Mouse (Mus musculus) intestine, embryonic 14.5 days (tissue): ENCODE measurements around the gene Gramd1c. TPM values are rescaled to one million over a fixed set of nuclear protein-coding genes. Genes with fewer than 3 reads are reported as not detected.

Experiments
- ATAC-seq: fragments of 200-750 bp; cut with Nextera tagmentation; replicated peaks from 2 replicates; pipeline ENCODE4 v1.8.0; 2017; ENCODE audit warnings: low read depth, moderate number of reproducible peaks, moderate TSS enrichment, moderate library complexity; ENCODE audit not compliant: low FRiP score, low TSS enrichment
- DNase-seq: peaks from one replicate; pipeline ENCODE4 v3.0.0-alpha.2; 2018; ENCODE audit warnings: low spot score
- H3K27ac ChIP-seq: fragments of 300-500 bp; sonication (generic); 2 replicates; pipeline ENCODE4 v1.5.1; 2014; ENCODE audit warnings: low read depth, mild to moderate bottlenecking, control low read depth
- H3K27me3 ChIP-seq: fragments of 300-500 bp; sonication (generic); replicated peaks from 2 replicates; pipeline ENCODE4 v1.6.1; 2014; ENCODE audit warnings: low read length, control low read depth; ENCODE audit not compliant: control insufficient read depth, insufficient read depth
- H3K36me3 ChIP-seq: fragments of 300-500 bp; sonication (generic); 2 replicates; pipeline ENCODE4 v1.6.1; 2014; ENCODE audit warnings: low read length, control low read depth; ENCODE audit not compliant: control insufficient read depth, insufficient read depth
- H3K4me1 ChIP-seq: fragments of 300-500 bp; sonication (generic); replicated peaks from 2 replicates; pipeline ENCODE4 v1.6.1; 2014; ENCODE audit warnings: low read length, control low read depth, mixed read lengths; ENCODE audit not compliant: control insufficient read depth, insufficient read depth
- H3K4me2 ChIP-seq: fragments of 300-500 bp; sonication (generic); 2 replicates; pipeline ENCODE4 v1.6.1; 2014; ENCODE audit warnings: low read length
- H3K4me3 ChIP-seq: fragments of 300-500 bp; sonication (generic); 2 replicates; pipeline ENCODE4 v1.5.1; 2014; ENCODE audit warnings: low read depth, low read length, control low read depth, mixed read lengths
- H3K9ac ChIP-seq: fragments of 300-500 bp; sonication (generic); 2 replicates; pipeline ENCODE4 v1.6.1; 2014; ENCODE audit warnings: mild to moderate bottlenecking, low read length
- H3K9me3 ChIP-seq: fragments of 300-500 bp; sonication (generic); 2 replicates; pipeline ENCODE4 v1.6.1; 2016; ENCODE audit warnings: low read length, control low read depth; ENCODE audit not compliant: control insufficient read depth
- WGBS: fragments of 180-500 bp; shearing (Covaris S2); extraction: QIAGEN DNeasy Blood & Tissue Kit; methylation state at CpG from one replicate; pipeline ENCODE4 v1.1.7; 2014; 5-methylcytosine and 5-hydroxymethylcytosine counted together
- polyA plus RNA-seq: library from polyadenylated mRNA; unstranded; fragments of >200 nt; fragmentation: Nextera tagmentation; extraction: Ambion mirVana; gene quantifications from 2 replicates; pipeline ENCODE4 v1.2.1, GENCODE M21; 2014

Gene Gramd1c
- polyA plus RNA-seq, 1 experiment from 2014 or later, result 7.2 TPM

- Histone ChIP-seq H3K9me3 (no peaks in the 10 kb centered on the region), H3K4me2 (no peak overlapping the region), H3K36me3 (no peaks in the 10 kb centered on the region), H3K27ac (no peak overlapping the region), H3K4me1 (no peaks in the 10 kb centered on the region), H3K27me3 (no peaks in the 10 kb centered on the region), H3K9ac (no peak overlapping the region), H3K4me3 (no peak overlapping the region)
- DNase-seq, result no peak
- ATAC-seq, result no peak
- 86% methylated on average over 13 of the region's 13 CpGs for WGBS
Observed at GRCm38 (mm10) chr16:43965781-43966389, 97.3 kb downstream of the Gramd1c start.

- WGBS, result 77% methylated on average over 3 of the region's 3 CpGs
- Histone ChIP-seq H3K27ac (no peak overlapping the region), H3K4me3 (no peak overlapping the region), H3K9ac (no peak overlapping the region), H3K27me3 (no peaks in the 10 kb centered on the region), H3K9me3 (no peaks in the 10 kb centered on the region), H3K4me1 (no peaks in the 10 kb centered on the region), H3K36me3 (0 out of 2 replicates have a peak, but pooled peaks cover 3% of the 10 kb centered on the region), H3K4me2 (no peak overlapping the region)
- ATAC-seq (no peak), DNase-seq (peak; percentile 18)
Observed at GRCm38 (mm10) chr16:43963780-43964179, 99.4 kb downstream of the Gramd1c start.

DNA sequence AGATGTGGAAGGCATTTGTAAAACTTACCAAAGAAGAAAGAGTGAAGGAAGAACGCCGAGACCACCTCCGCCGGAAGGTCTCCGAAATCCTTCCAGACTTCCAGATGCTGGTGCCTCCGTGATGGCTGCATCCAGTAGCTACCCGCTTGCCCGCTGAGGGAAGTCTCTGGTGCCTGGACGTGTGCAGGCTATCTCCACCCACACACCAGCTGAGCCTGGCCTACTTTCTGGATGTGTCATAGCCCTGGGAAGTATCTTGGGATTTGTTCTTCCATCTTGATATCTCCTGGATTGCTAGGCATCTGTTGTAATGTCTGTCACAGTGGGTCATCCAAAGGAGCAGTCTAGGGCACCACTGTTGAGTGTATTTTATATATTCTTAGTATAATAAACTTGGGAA lies 99.9 kb downstream of the Gramd1c start:
- no peaks in the 10 kb centered on the region for H3K27me3 ChIP-seq
- no peak overlapping the region for H3K4me3 ChIP-seq
- DNase-seq, result peak; percentile 44
- H3K4me2 ChIP-seq, result no peak overlapping the region
- no peaks in the 10 kb centered on the region for H3K4me1 ChIP-seq
- no peak for ATAC-seq
- H3K9ac ChIP-seq, result no peak overlapping the region
- no peaks in the 10 kb centered on the region for H3K9me3 ChIP-seq
- 92% methylated on average over 9 of the region's 9 CpGs for WGBS
- H3K36me3 ChIP-seq, result 0 out of 2 replicates have a peak, but pooled peaks cover 3% of the 10 kb centered on the region
- no peak overlapping the region for H3K27ac ChIP-seq

- Histone ChIP-seq H3K27ac (no peak overlapping the region), H3K36me3 (peaks cover 3% of the 10 kb centered on the region; the same call in 1 of the 2 replicates), H3K9me3 (no peaks in the 10 kb centered on the region), H3K4me3 (no peak overlapping the region), H3K9ac (no peak overlapping the region), H3K4me1 (no peaks in the 10 kb centered on the region; the same call in 1 of the 2 replicates), H3K4me2 (no peak overlapping the region), H3K27me3 (no peaks in the 10 kb centered on the region)
- ATAC-seq (no peak), DNase-seq (no peak)
- 87% methylated on average over 4 of the region's 4 CpGs for WGBS
Observed at GRCm38 (mm10) chr16:43958038-43958437, 105.1 kb downstream of the Gramd1c start.

DNA sequence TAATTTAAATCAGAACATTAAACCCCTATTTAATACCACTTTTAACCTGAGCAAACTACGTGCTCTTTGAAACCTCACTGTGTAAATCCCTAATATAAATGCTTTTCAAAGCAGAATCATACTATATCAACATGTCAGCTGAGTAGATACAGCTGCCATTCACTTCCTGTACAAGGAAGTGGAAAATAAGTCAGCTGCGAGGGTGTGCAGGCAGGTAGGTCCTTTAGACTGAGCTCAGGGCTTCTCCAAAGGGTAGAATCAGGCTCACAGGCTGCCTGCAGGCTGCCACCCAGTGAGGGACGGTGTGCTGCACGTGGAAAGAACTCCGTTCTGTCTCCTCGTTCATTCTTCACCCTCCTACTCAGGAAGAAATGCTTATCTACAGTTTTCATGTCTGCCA lies 108.2 kb downstream of the Gramd1c start:
- no peak overlapping the region for H3K4me3 ChIP-seq
- no peaks in the 10 kb centered on the region for H3K9me3 ChIP-seq
- peak; percentile 37 for DNase-seq
- H3K4me1 ChIP-seq, result no peaks in the 10 kb centered on the region; the same call in 1 of the 2 replicates
- no peaks in the 10 kb centered on the region; the same call in 1 of the 2 replicates for H3K36me3 ChIP-seq
- H3K27ac ChIP-seq, result no peak overlapping the region; the same call in 1 of the 2 replicates
- no peak overlapping the region for H3K4me2 ChIP-seq
- no peaks in the 10 kb centered on the region for H3K27me3 ChIP-seq
- no peak for ATAC-seq
- H3K9ac ChIP-seq, result no peak overlapping the region
- WGBS, result 62% methylated on average over 6 of the region's 6 CpGs

- no peak overlapping the region for H3K27ac ChIP-seq
- H3K36me3 ChIP-seq, result no peaks in the 10 kb centered on the region
- H3K27me3 ChIP-seq, result no peaks in the 10 kb centered on the region
- H3K9me3 ChIP-seq, result no peaks in the 10 kb centered on the region
- no peaks in the 10 kb centered on the region; the same call in 1 of the 2 replicates for H3K4me1 ChIP-seq
- no peak overlapping the region for H3K9ac ChIP-seq
- H3K4me3 ChIP-seq, result no peak overlapping the region
- no peak for ATAC-seq
- WGBS, result 72% methylated on average over 4 of the region's 4 CpGs
- no peak for DNase-seq
- H3K4me2 ChIP-seq, result no peak overlapping the region
Observed at GRCm38 (mm10) chr16:43951591-43951990, 111.6 kb downstream of the Gramd1c start.

DNA sequence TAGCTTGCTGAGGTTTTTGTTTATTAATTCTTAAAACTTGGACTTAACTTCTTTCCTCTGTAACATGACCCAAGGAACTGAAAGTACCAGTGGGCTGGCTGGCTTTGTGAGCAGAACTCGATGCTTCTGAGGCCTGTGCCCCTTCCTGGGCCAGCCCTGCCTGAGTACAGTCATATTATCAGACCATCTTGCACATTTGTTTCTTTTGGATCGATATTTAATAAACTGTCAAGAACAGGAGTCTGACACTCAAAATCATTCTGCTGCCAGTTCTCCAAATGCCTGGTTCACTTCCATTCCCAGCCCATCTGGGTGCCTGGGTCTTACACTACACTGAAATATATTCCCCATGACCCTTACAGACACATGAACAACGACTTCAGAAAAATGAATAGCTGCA lies 117.3 kb downstream of the Gramd1c start:
- Histone ChIP-seq H3K9me3 (no peaks in the 10 kb centered on the region), H3K4me2 (no peak overlapping the region), H3K4me3 (no peak overlapping the region), H3K4me1 (no peaks in the 10 kb centered on the region; the same call in 1 of the 2 replicates), H3K36me3 (no peaks in the 10 kb centered on the region), H3K27ac (peak overlapping the region; percentile 9; the same call in 1 of the 2 replicates), H3K9ac (no peak overlapping the region), H3K27me3 (no peaks in the 10 kb centered on the region)
- DNase-seq, result no peak
- ATAC-seq, result no peak
- 46% methylated on average over 3 of the region's 3 CpGs for WGBS

GRCm38 (mm10) chr16:43945351-43945750 lies 117.8 kb downstream of the Gramd1c start:
- H3K4me2 ChIP-seq, result no peak overlapping the region
- ATAC-seq, result no peak
- H3K36me3 ChIP-seq, result no peaks in the 10 kb centered on the region
- H3K4me1 ChIP-seq, result no peaks in the 10 kb centered on the region; the same call in 1 of the 2 replicates
- 72% methylated on average over 3 of the region's 3 CpGs for WGBS
- no peaks in the 10 kb centered on the region for H3K9me3 ChIP-seq
- H3K4me3 ChIP-seq, result no peak overlapping the region
- peak overlapping the region; percentile 9; the same call in 1 of the 2 replicates for H3K27ac ChIP-seq
- H3K9ac ChIP-seq, result no peak overlapping the region
- DNase-seq, result no peak
- no peaks in the 10 kb centered on the region for H3K27me3 ChIP-seq

- Histone ChIP-seq H3K4me3 (no peak overlapping the region), H3K27me3 (no peaks in the 10 kb centered on the region)
- WGBS, result 81% methylated on average over 4 of the region's 4 CpGs
Observed at GRCm38 (mm10) chr16:43940846-43941245, 122.3 kb downstream of the Gramd1c start.

More at GRCm38 (mm10) chr16:43940846-43941245, 122.3 kb downstream of the Gramd1c start:
- no peak overlapping the region for H3K27ac ChIP-seq
- no peak overlapping the region for H3K4me2 ChIP-seq
- H3K9ac ChIP-seq, result no peak overlapping the region
- no peaks in the 10 kb centered on the region; the same call in 1 of the 2 replicates for H3K4me1 ChIP-seq
- peaks cover 5% of the 10 kb centered on the region; the same call in 1 of the 2 replicates for H3K36me3 ChIP-seq
- H3K9me3 ChIP-seq, result no peaks in the 10 kb centered on the region
- no peak for ATAC-seq
- DNase-seq, result no peak
